Mouse (Mus musculus) midbrain, postnatal 0 days (tissue): ENCODE measurements around the gene Sptbn2. TPM values are rescaled to one million over a fixed set of nuclear protein-coding genes. Genes with fewer than 3 reads are reported as not detected.

ENCODE experiments used
- ATAC-seq: fragments of 200-750 bp; cut with Nextera tagmentation; 2 replicates; pipeline ENCODE4 v1.8.0; 2017; ENCODE audit warnings: moderate number of reproducible peaks, mild to moderate bottlenecking, moderate TSS enrichment, moderate library complexity; ENCODE audit not compliant: low FRiP score
- DNase-seq: peaks from one replicate; pipeline ENCODE4 v3.0.0-alpha.2; 2015; ENCODE audit warnings: low spot score
- H3K27ac ChIP-seq: fragments of 300-500 bp; sonication (generic); 2 replicates; pipeline ENCODE4 v1.5.1; 2014; ENCODE audit warnings: low read depth, mild to moderate bottlenecking, low read length, mixed read lengths
- H3K27me3 ChIP-seq: fragments of 300-500 bp; sonication (generic); 2 replicates; pipeline ENCODE4 v1.6.1; 2014; ENCODE audit warnings: low read length, control low read depth, mixed read lengths; ENCODE audit not compliant: insufficient read depth
- H3K36me3 ChIP-seq: fragments of 300-500 bp; sonication (generic); 2 replicates; pipeline ENCODE4 v1.6.1; 2014; ENCODE audit warnings: low read length, control low read depth, mixed read lengths; ENCODE audit not compliant: insufficient read depth
- H3K4me1 ChIP-seq: fragments of 300-500 bp; sonication (generic); 2 replicates; pipeline ENCODE4 v1.6.1; 2014; ENCODE audit warnings: mild to moderate bottlenecking, control low read depth, antibody characterized with exemption, low read length, mixed read lengths; ENCODE audit not compliant: insufficient read depth
- H3K4me2 ChIP-seq: fragments of 300-500 bp; sonication (generic); 2 replicates; pipeline ENCODE4 v1.6.1; 2014; ENCODE audit warnings: low read depth, mild to moderate bottlenecking, low read length, mixed read lengths; ENCODE audit not compliant: poor library complexity, severe bottlenecking
- H3K4me3 ChIP-seq: fragments of 300-500 bp; sonication (generic); 2 replicates; pipeline ENCODE4 v1.5.1; 2014; ENCODE audit warnings: low read depth, mild to moderate bottlenecking, low read length, moderate library complexity
- H3K9ac ChIP-seq: fragments of 300-500 bp; sonication (generic); replicated peaks from 2 replicates; pipeline ENCODE4 v1.6.1; 2014; ENCODE audit warnings: mild to moderate bottlenecking, low read length, moderate library complexity, mixed read lengths; ENCODE audit not compliant: poor library complexity, severe bottlenecking
- H3K9me3 ChIP-seq: fragments of 300-500 bp; sonication (generic); 2 replicates; pipeline ENCODE4 v1.6.1; 2016; ENCODE audit warnings: low read length, control low read depth
- CTCF ChIP-seq: IDR thresholded peaks from 2 replicates; pipeline ENCODE4 v1.5.1; 2016; ENCODE audit warnings: antibody characterized with exemption, mild to moderate bottlenecking
- WGBS: fragments of 180-500 bp; shearing (Covaris S2); extraction: QIAGEN DNeasy Blood & Tissue Kit; methylation state at CpG from one replicate; pipeline ENCODE4 v1.1.7; 2014; 5-methylcytosine and 5-hydroxymethylcytosine counted together
- polyA plus RNA-seq: library from polyadenylated mRNA; unstranded; fragments of >200 nt; fragmentation: Nextera tagmentation; extraction: Ambion mirVana; gene quantifications from 2 replicates; pipeline ENCODE4 v1.2.1, GENCODE M21; 2015
- total RNA-seq: library from RNA; depleted of rRNA; stranded (reverse); fragments of >200 nt; gene quantifications from 2 replicates; pipeline ENCODE4 v1.2.3, GENCODE M21; 2014

The Sptbn2 gene
- total and polyA plus RNA-seq, 2 experiments from 2014 or later, result 19.7 to 154 TPM

DNA sequence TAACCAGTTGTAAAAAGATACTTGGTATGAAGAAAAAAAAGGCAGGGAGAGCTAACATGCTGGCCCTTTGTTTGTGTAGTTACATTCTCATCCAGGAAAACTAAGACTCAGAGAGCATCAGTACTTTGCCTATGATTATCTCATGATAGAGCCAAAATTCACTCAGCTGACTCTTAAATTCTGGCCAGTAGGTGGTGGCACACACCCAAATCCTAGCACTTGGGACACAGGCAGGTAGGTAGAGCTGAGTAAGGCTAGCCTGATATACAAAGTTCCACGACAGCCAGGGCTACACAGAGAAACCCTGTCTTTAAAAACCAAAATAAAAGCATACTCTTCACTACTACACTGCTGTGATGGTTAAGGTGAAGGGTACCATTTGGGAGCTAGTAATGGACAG, 51.9 kb downstream of the Sptbn2 start:
- no peak overlapping the region for H3K27ac ChIP-seq
- no peak for ATAC-seq
- H3K9ac ChIP-seq, result no peak overlapping the region
- DNase-seq, result peak; percentile 6
- no peak overlapping the region for H3K4me3 ChIP-seq
- 52% methylated on average over 1 of the region's 1 CpGs for WGBS
- TF ChIP-seq CTCF, result peak; percentile 47
- H3K36me3 ChIP-seq, result peaks cover 32% of the 10 kb centered on the region
- no peaks in the 10 kb centered on the region for H3K27me3 ChIP-seq
- no peak overlapping the region for H3K4me2 ChIP-seq
- peaks cover 6% of the 10 kb centered on the region for H3K4me1 ChIP-seq
- H3K9me3 ChIP-seq, result no peaks in the 10 kb centered on the region

DNA sequence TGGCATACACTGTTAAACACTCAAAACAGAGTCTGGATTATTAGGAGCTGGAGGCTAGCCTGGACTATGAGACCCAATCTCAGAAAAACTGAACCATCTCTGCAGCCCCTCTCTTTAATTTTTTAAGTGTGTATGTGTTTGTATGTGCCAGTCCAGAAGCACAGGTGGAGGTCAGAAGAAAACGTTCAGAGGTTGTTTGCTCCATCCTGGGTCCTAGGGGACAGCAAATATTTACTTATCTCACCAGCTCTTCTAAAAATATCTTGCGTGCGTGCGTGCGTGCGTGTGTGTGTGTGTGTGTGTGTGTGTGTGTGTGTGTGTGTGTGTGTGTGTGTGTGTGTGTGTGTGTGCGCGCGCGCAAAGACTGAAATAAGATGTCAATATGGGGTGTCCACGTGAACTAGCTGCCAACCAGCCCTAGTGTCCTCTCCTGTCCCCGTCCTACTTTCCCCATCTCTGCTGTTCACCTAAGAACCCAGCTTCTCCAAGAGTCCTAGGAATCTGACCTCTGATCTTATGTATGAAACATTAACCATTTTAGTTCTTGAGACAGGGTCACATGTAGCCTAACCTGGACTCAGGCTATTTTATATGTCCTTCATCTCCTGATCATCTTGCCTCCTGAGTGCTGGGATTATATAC, 56.7 kb downstream of the Sptbn2 start:
- H3K27ac ChIP-seq, result no peak overlapping the region
- H3K9me3 ChIP-seq, result no peaks in the 10 kb centered on the region
- DNase-seq, result no peak
- no peak overlapping the region for H3K9ac ChIP-seq
- H3K4me3 ChIP-seq, result no peak overlapping the region
- WGBS, result 92% methylated on average over 12 of the region's 12 CpGs
- ATAC-seq, result no peak
- no peaks in the 10 kb centered on the region for H3K4me1 ChIP-seq
- TF ChIP-seq CTCF, result no peak
- H3K4me2 ChIP-seq, result no peak overlapping the region
- peaks cover 48% of the 10 kb centered on the region for H3K36me3 ChIP-seq
- H3K27me3 ChIP-seq, result no peaks in the 10 kb centered on the region

GRCm38 (mm10) chr19:4772785-4773184, 61.8 kb downstream of the Sptbn2 start:
- Histone ChIP-seq H3K4me2 (no peak overlapping the region), H3K27me3 (no peaks in the 10 kb centered on the region), H3K4me1 (no peaks in the 10 kb centered on the region), H3K36me3 (peaks cover 26% of the 10 kb centered on the region), H3K9me3 (no peaks in the 10 kb centered on the region), H3K27ac (no peak overlapping the region), H3K4me3 (no peak overlapping the region), H3K9ac (no peak overlapping the region)
- TF ChIP-seq CTCF, result no peak
- ATAC-seq, result no peak
- no peak for DNase-seq
- 87% methylated on average over 3 of the region's 3 CpGs for WGBS

DNA sequence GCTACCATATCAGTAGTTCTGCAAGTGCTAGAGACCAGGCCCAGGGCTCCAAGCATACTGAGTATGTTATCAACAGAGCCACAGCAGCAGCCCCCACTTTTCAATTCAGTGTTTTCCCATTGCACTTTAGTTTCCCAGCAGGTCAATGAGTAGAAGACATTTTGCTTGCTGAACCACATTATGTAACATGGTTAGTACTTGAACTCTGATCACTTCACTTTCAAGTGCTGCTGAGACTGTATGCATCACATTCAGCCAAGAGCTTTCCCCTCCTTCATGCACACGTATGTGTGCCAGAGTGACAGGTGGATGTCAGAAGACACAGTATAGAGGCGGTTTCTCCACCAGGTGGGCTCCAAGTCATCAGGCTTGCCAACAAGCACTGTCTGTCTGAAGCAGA, 71.9 kb downstream of the Sptbn2 start:
- Histone ChIP-seq H3K9me3 (no peaks in the 10 kb centered on the region), H3K27me3 (no peaks in the 10 kb centered on the region), H3K4me2 (no peak overlapping the region), H3K9ac (no peak overlapping the region), H3K36me3 (peaks cover 32% of the 10 kb centered on the region), H3K4me3 (no peak overlapping the region), H3K27ac (no peak overlapping the region), H3K4me1 (0 out of 2 replicates have a peak, but pooled peaks cover 5% of the 10 kb centered on the region)
- no peak for TF ChIP-seq CTCF
- ATAC-seq, result no peak
- no peak for DNase-seq
- WGBS, result 93% methylated on average over 2 of the region's 2 CpGs

DNA sequence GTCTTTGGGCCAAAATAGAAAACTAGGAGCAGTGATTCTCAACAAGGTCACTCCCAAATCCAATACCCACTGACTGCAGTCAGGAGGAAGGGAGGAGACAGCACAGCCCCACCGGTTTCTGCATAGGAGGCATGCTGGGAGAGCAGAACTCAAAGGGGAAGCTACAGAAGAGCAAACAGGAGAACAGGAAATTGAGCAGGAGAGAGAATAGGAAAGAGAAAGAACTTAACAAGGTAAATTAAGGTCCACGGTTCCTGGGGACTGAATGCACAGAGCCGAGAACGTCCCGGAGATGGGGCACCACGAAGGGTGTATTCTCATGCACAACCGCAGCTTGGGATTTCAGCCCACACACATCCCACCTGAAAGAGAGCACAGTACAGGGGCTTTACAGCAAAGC, 74.2 kb downstream of the Sptbn2 start:
- Histone ChIP-seq H3K4me1 (0 out of 2 replicates have a peak, but pooled peaks cover 11% of the 10 kb centered on the region), H3K27ac (no peak overlapping the region), H3K4me3 (no peak overlapping the region), H3K9me3 (no peaks in the 10 kb centered on the region), H3K4me2 (no peak overlapping the region), H3K27me3 (no peaks in the 10 kb centered on the region), H3K36me3 (peaks cover 27% of the 10 kb centered on the region), H3K9ac (no peak overlapping the region)
- TF ChIP-seq CTCF, result no peak
- DNase-seq, result no peak
- 91% methylated on average over 7 of the region's 7 CpGs for WGBS
- no peak for ATAC-seq

DNA sequence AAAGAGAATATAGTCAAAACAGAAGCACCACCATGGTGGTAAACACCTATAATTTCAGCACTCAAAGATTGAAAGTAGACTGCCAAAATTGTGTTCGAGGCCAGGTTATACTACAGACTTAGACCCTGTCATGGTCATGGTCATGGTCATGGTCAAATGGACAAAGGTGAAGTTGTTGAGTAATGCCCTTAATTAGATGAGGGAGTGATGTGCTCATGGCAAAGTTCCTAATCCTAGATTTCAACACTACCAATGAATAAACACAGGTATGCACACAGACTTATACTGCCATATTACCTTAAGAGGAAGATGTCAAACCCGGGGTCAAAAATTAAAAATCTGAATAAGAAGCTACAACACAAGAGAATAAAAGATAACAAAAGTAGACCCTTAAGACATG, 75.3 kb downstream of the Sptbn2 start:
- Histone ChIP-seq H3K36me3 (peaks cover 27% of the 10 kb centered on the region), H3K9ac (no peak overlapping the region), H3K4me3 (no peak overlapping the region), H3K9me3 (no peaks in the 10 kb centered on the region), H3K27me3 (no peaks in the 10 kb centered on the region), H3K4me1 (peaks cover 17% of the 10 kb centered on the region; the same call in 1 of the 2 replicates), H3K27ac (no peak overlapping the region), H3K4me2 (no peak overlapping the region)
- 93% methylated on average over 2 of the region's 2 CpGs for WGBS
- DNase-seq (no peak), ATAC-seq (no peak)
- TF ChIP-seq CTCF, result no peak
